Mouse (Mus musculus): ENCODE results near the gene Ppara.

The Ppara gene

GRCm38 (mm10) chr15:85802931-85803330 is 68.1 kb downstream of the Ppara start:
- no peak for DNase-seq (ENCODE audit: low read depth, low spot score)

GRCm38 (mm10) chr15:85806886-85807285 is 72.1 kb downstream of the Ppara start:
- DNase-seq (ENCODE audit: low read depth, low spot score) = no peak

GRCm38 (mm10) chr15:85807404-85807803 is 72.6 kb downstream of the Ppara start:
- no peak for DNase-seq (ENCODE audit: low read depth, low spot score)

- no peak for DNase-seq (ENCODE audit: low read depth, low spot score)
These were observed 73.2 kb downstream of the Ppara start for GRCm38 (mm10) chr15:85808031-85808430.

- DNase-seq (ENCODE audit: low read depth, low spot score) = no peak
These were observed 73.7 kb downstream of the Ppara start for GRCm38 (mm10) chr15:85808434-85808833.

GRCm38 (mm10) chr15:85809091-85809490 is 74.3 kb downstream of the Ppara start:
- DNase-seq (ENCODE audit: low read depth, low spot score) = no peak

GRCm38 (mm10) chr15:85810462-85810805 is 75.7 kb downstream of the Ppara start:
- no peak for DNase-seq (ENCODE audit: low read depth, low spot score)

- no peak for DNase-seq (ENCODE audit: low read depth, low spot score)
These were observed 76.2 kb downstream of the Ppara start for GRCm38 (mm10) chr15:85810806-85811521.

- DNase-seq (ENCODE audit: low read depth, low spot score) = peak; percentile 77
These were observed 76.9 kb downstream of the Ppara start, which contains the start of gene Cdpf1 for GRCm38 (mm10) chr15:85811535-85812277. Cdpf1 (minus strand) TSS chr15:85811697.

- no peak for DNase-seq (ENCODE audit: low read depth, low spot score)
These were observed 78.6 kb downstream of the Ppara start for GRCm38 (mm10) chr15:85813428-85813827.

GRCm38 (mm10) chr15:85821203-85822010 is 86.6 kb downstream of the Ppara start, which contains the start of gene Pkdrej:
Pkdrej (minus strand) TSS chr15:85821734.
- no peak for DNase-seq (ENCODE audit: low read depth, low spot score)

GRCm38 (mm10) chr15:85822011-85822359 is 87.2 kb downstream of the Ppara start:
- no peak for DNase-seq (ENCODE audit: low read depth, low spot score)

GRCm38 (mm10) chr15:85826676-85827075 is 91.9 kb downstream of the Ppara start:
- no peak for DNase-seq (ENCODE audit: low read depth, low spot score)

GRCm38 (mm10) chr15:85828071-85828470 is 93.3 kb downstream of the Ppara start:
- no peak for DNase-seq (ENCODE audit: low read depth, low spot score)

GRCm38 (mm10) chr15:85829470-85829869 is 94.7 kb downstream of the Ppara start:
- DNase-seq (ENCODE audit: low read depth, low spot score) = no peak

- no peak for DNase-seq (ENCODE audit: low read depth, low spot score)
These were observed 97.3 kb downstream of the Ppara start, which contains the start of gene Ttc38 for GRCm38 (mm10) chr15:85831954-85832590. Ttc38 (plus strand) TSS chr15:85832306.

GRCm38 (mm10) chr15:85832599-85832998 is 97.8 kb downstream of the Ppara start:
- DNase-seq (ENCODE audit: low read depth, low spot score) = no peak

- DNase-seq (ENCODE audit: low read depth, low spot score) = no peak
These were observed 100.6 kb downstream of the Ppara start for GRCm38 (mm10) chr15:85835335-85835734.

- DNase-seq (ENCODE audit: low read depth, low spot score) = no peak
These were observed 102.1 kb downstream of the Ppara start for GRCm38 (mm10) chr15:85836887-85837286.

- no peak for DNase-seq (ENCODE audit: low read depth, low spot score)
These were observed 106.2 kb downstream of the Ppara start for GRCm38 (mm10) chr15:85840983-85841382.

- no peak for DNase-seq (ENCODE audit: low read depth, low spot score)
These were observed 107.1 kb downstream of the Ppara start for GRCm38 (mm10) chr15:85841796-85842360.

Measured in WW6 (cell line).